Mouse (Mus musculus): ENCODE measurements around the gene Ccdc9.
"Not testable (repeated sequence)": the region's sequence is repeated elsewhere in the genome, so short reads cannot be mapped to it uniquely, and the experiment has no call there.

Gene Ccdc9

DNA sequence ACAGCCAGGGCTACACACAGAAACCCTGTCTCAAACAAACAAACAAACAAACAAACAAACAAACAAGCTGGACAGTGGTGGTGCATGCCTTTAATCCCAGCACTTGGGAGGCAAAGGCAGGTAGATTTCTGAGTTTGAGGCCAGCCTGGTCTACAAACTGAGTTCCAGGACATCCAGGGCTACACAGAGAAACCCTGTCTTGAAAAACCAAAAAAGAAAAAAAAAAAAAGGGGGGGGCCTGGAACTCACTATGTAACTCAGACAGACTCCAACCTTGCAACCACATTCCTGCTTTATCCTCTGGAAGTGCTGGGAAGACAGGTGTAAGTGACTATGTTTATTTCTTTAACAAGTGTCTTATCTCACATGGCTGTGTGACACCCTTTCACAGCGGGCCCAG, 21.5 kb upstream of the Ccdc9 start, which contains the start of gene Bbc3:
Gene Bbc3 (plus strand): TSS at position 301 of the 400 bp plus-strand sequence.
- DNase-seq (ENCODE audit: low spot score), result not testable (repeated sequence)

DNA sequence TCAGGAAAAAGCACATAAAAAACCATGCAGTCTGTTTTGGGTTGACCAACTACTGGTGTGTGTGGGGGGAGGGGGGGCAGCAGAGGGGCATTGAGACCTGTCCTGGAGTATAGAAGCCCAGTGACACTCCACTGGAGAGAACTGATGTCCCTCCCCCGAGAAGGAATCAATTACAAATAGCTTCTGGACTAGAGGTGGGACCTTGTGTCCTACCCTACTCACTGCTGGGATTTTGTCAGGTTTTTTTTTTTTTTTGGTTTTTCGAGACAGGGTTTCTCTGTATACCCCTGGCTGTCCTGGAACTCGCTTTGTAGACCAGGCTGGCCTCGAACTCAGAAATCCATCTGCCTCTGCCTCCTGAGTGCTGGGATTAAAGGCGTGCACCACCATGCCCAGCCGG, 20.5 kb upstream of the Ccdc9 start:
- not testable (repeated sequence) for DNase-seq (ENCODE audit: low spot score)

DNA sequence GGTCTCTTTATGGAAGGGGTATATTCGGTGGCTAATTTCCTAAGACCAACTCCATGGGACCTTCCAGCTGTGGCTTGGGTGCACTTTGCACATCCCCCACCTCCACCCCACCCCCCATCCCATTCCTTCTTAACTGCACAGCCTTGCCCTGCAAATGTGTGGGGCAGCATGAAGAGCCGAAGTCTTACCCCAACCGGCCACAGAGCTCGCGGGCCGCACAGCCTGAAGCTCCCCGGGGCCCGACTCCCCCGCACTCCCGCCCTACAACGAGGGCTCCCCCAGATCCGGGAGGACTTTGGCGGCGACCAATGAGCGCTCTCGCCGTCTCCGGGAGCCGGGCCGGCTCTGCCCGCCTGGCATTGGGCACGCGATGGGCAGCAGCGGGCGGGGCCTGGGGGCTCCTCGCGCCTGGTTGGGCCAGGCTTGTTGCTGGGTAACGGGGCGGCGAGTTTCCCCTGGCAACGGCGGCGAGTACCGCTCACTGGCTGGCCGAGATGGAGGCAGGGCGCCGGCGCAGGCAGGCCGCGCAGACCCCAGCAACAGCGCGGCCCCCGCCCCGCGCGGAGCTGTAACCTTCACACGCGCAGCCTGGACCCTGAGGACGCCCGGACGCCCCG, 12.9 kb upstream of the Ccdc9 start:
- DNase-seq (ENCODE audit: low spot score), result peak; percentile 92

DNA sequence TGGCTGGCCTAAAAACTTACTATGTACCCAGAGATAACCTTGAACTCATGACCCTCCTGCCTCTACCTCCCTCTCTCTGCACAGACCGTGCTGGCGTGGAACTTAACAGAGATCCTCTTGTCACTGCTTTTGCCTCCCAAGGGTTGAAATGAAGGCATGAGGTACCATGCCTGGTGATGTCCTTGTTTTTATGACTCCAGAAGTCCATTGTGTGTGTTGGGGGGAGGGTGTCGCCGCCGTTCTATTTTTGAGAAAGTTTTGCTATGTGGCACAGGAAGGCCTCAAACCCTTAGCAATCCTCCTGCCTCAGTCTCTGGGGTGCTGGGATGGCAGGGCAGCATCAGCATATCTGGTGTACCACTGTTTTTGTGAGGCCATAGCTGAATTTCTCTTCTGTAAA, 12.3 kb upstream of the Ccdc9 start:
- no peak for DNase-seq (ENCODE audit: low spot score)

DNA sequence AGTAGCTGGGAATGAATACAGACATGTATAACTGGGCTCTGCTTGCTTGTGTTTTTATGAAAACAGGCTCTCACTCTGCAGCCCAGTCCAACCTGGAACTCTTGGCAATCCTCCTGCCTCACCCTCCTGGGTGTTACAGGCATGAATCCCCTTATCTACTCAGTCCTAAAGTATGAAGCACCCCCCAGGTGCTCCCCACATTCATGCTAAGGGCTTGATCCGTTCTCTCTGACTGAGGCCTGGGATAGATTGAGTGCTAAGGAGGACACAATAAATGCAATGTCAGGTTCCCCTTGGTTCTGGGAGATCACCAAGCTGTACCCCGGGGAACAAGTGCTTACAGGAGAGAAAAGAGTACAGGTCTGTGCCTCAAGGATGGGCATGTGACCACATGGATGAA, 11.0 kb upstream of the Ccdc9 start:
- DNase-seq (ENCODE audit: low spot score), result no peak

DNA sequence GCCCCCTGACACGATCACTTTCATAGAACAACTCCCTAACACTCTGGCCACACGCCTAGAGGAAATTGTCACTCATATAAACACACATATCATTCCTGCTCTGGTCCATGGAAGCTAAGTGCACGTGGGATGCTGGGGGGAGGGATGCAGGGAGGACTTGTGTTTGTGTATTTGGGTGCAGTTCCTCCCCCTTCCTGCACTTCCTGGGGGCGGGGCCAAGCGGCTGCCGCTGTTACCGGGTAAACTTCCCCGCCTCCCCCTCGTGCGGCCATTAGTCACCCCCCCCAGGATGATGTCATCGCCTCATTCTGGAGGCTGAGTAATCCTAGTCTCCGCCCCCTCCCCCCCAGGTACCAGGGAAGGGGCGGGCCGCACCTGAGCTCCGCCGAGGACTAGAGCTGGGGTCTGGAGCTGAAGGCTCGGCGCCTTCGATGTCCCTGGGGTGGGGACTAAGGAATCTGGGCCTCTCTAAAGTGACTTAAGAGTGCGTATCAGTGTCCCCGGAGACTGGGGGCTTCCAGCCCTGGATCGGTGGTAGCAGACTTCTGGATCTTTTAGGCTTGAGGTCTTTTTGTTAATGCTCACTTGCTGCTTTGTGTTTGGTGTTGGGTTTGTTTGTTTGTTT, 10.3 kb upstream of the Ccdc9 start:
- peak; percentile 72 for DNase-seq (ENCODE audit: low spot score)

DNA sequence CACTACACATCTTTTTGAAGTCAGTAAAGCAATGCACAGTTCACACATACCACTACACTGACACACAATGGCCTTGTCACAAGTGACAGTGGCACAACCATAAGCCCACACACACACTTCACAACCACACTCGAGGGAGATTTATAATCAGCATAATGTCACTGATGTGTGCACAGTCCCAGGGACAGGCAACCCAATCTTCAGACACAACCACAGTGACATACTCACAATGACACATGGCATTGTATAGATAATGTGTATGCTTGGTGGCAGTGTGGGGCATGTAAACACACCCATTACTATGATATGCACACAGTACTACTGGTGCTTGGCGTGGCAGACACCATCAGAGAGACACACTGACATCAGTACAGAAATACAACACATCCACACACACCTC, 9.6 kb upstream of the Ccdc9 start:
- no peak for DNase-seq (ENCODE audit: low spot score)

DNA sequence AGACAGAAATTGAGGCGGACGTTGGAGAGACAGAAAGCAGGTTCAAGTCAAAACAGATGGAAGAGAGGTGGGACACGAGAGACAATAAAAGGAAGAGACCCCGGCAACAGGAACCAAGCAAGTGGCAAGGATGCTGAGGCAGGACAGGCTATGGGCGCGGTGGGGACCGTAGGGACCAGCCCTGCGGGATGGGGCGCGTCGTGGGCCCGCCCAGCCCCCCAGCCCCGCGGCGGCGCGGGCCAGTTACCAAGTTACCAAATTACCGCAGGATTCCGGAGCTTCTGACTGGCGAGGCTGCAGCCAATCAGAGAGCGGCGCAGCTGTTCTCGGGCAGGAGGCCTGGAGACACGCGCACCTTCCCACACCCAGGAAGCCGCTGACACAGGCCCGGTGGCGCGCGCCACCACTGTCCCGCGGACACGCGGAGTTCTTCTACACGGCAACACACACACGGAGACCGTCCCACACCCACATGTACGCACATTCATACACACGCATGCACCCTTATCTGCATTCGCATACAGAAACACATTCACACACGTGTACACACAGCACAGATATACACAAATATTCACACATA, 8.8 kb upstream of the Ccdc9 start:
- DNase-seq (ENCODE audit: low spot score), result peak; percentile 69

DNA sequence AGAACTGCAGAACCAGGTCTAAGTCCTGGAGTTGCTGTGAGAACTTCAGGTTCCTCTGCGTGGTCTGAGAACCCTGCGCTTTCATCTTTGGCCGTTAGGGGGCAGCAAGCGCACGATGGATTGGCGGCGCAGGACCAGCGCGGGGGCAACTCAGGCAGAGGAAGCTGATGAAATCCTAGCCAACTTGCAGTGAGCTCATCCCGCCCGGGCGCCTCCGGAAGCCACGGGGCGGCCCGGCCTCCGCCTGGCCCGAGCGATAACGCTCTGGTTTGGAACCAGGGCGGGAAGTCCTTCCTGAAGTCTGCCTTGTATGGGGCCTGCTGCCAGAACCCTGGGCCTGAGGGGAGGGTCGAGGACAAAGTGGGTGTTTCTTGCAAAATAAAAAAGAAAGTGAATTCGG, 8.2 kb upstream of the Ccdc9 start:
- peak; percentile 91 for DNase-seq (ENCODE audit: low spot score)

DNA sequence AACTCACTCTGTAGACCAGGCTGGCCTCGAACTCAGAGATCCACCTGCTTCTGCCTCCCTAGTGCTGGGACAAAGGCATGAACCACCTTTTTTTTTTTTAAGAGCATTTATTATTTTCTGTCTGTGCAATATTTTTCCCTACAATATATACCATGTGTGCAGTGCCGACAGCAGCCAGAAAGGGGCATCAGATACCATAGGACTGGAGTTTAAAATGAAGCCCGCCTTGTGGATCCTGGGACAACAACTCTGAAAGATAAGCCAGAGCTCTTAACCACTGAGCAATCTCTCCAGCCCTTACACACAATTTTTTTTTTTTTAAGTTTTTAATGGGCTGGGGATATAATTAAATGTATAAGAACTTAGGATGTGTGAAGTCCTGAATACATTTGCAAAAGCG, 7.8 kb upstream of the Ccdc9 start:
- no peak for DNase-seq (ENCODE audit: low spot score)

DNA sequence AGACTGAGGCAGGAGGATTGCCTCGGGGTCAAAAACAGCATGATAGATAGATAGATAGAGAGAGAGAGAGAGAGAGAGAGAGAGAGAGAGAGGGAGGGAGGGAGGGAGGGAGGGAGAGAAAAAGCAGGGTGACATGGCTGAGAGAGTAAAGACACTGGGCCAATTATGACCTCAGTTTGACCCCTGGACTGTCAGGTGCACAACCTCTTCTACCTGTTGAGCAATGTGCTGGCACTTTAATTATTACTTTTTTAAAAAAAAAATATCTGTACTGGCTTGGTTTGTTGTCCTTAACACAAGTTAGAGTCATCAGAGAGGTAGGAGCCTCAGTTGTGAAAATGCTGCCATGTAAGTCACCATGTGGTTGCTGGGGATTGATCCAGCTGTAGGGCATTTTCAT, 1.2 kb upstream of the Ccdc9 start:
- DNase-seq (ENCODE audit: low spot score), result no peak

DNA sequence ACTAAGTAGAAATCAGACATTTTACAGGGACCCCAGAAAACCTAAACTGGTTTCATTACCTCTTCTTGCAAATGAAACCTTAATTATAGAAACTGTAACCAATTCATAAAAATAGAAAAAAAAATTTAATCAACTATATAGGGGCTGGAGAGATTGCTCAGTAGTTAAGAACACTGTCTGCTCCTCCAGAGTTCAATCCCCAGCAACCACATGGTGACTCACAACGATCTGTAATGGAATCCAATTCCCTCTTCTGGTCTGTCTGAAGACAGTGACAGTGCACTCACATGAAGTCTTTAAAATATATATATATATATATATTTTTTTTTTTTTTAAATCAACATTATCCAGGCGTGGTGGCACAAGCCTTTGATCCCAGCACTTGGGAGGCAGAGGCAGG, 421 bp upstream of the Ccdc9 start:
- no peak for DNase-seq (ENCODE audit: low spot score)

DNA sequence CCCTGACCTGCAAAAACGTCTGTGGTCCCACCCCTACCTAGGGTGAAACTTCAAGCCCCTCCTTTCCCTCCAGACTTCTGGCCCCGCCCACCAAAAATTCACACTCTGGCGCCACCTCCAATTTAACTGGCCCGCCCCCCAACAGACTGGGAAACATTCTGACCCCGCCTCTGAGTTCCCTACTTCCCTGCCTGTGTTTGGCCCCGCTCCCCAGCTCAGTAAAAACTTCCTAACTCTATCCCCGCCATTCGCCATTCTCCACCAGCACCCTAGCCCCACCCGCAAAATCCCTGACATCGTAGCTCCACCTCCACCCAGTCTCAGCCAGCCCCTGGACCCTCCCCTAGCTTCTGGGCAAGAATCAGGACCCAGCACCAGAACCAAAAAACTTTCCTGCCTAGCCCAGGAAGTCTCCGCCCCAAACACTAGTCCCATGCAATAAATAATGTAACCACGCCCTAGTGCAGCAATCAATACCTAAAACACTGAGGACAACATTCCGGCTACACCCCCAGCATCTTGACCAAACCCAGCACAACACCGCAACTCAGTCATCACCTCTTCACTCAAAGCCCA, 1.1 kb downstream of the Ccdc9 start:
- DNase-seq (ENCODE audit: low spot score), result peak; percentile 75

DNA sequence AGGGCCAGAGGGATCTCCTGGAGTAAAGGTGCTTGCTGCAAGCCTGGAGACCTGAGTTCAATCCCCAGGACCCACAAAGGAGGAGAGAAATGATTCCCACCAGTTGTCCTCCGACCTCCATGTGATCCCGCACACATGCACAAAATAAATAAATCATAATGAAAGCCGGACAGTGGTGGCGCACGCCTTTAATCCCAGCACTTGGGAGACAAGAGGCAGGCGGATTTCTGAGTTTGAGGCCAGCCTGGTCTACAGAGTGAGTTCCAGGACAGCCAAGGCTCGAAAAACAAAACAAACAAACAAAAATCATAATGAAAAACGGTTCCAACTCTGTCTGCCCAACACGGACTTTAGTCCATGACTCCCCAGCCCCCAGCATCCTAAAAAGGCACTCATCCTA, 1.7 kb downstream of the Ccdc9 start:
- DNase-seq (ENCODE audit: low spot score), result no peak

DNA sequence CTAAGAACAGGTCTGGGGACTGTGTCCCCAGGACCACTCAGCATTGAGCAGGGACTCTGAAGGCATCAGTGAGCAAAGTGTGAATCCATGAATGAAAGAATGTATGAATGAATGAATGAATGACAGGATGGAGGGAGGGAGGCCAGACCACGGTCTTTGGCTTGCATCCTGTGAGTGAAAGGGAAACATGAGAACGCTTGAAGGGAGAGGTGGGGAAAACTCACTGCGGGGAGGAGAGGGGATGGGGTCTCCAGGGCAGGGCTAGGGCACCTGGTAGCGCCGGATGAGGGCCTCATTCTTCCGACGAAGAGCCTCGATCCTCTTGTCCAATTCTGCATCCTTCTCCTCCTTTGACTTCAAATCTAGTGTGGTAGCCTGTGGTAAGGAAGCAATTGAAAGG, 2.6 kb downstream of the Ccdc9 start:
- no peak for DNase-seq (ENCODE audit: low spot score)

DNA sequence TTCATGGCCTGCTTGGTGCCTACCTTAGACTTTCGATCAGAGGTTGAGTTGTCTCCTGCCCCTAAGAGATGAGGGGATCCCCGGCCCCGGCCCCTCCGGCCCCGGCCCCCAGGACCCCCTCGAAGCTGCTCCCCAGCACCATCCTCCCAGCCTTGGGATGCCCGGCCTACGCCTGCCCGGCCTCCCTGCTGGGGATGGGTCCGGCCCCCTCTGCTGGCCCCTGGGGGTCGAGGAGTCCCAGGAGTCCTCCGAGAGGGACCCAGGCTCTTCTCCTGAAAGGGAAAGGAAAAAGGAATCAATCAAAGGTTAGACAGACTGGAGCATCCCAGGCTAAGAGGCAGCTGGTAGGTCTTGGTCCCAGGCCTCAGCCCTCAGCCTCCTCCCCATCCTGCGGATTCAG, 4.3 kb downstream of the Ccdc9 start:
- no peak for DNase-seq (ENCODE audit: low spot score)

DNA sequence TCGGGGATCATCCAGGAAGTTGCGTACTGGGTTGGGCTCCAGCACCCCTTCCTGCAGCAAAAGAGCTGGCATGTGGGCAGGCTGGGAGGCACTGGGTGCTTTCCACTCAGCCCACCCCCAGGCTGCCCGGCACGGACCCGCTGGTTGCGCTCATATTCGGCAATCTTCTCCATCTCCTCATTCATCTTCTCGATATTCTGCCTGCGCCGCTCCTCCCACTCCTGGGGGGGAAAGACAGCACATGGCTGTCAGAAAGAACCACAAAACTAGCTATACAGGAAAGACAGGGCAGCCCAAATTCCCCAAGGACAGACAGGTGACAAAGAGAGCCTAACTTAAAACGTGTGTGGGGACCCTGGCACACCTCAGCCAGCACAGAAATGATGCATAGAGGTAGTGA, 5.9 kb downstream of the Ccdc9 start:
- no peak for DNase-seq (ENCODE audit: low spot score)

DNA sequence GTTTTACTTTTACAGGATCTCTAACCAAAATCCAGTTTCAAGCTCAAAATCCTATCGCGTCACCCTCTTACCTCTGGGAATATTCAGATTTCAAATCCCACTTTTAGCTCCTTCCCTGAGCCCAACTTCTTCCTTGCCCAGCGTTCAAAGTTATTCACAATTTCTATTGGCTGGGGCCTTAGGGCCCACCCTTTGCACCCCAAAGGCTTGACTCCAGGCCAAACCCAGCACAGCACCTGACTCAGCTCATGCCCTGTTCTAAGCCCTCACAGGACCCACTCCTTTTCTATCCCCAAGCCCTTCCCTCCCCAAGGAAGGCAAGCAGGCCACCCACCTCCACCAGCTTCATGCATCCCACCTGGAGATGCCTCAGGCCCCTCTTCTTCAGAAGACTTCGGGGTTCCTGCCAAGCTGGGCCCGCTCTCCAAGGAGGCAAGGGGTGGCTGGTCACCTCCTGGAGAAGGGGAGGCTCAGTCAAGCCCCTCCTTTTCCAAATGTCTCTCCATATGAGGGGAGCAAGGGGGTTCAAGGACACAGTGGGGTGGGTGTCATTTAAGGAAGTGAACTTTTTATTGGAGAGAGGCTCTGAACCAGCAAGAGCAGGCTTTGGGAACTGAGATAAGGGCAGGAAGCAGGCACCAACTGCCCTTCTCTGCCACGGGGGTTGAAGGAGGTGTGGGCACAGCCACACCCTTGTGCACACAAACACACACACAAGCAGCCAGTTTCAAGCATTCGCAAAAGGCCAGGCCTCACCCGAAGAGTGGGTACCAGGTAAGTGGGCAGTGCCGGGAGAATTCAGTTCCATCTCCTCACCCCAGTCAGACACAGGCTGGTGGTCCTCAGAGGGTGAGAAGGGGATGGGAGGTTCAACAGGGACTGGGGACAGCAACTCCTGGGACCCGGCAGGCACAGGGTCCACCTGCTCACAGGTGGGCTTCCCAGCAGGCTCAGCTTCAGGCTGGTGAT, 11.4 kb downstream of the Ccdc9 start:
- no peak for DNase-seq (ENCODE audit: low spot score)

DNA sequence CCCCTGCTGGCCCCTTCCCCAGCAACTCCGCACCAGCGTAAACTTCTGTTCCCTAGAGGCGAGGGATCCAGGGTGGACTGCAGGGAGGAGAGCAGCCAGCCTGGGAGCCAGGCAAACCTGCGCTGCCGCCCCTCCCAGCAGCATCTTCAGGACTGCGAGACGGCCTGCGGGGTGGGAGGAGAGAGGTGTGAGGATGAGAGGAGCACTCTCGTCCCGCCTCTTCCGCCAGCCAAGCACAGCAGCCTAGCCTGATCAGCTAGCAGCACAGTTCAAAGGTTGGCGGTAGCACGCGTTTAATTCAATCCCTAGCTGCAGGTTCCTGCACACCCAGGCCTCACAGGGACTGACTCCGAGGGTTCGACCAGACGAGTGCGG, 12.8 kb downstream of the Ccdc9 start:
- peak; percentile 74 for DNase-seq (ENCODE audit: low spot score)

DNA sequence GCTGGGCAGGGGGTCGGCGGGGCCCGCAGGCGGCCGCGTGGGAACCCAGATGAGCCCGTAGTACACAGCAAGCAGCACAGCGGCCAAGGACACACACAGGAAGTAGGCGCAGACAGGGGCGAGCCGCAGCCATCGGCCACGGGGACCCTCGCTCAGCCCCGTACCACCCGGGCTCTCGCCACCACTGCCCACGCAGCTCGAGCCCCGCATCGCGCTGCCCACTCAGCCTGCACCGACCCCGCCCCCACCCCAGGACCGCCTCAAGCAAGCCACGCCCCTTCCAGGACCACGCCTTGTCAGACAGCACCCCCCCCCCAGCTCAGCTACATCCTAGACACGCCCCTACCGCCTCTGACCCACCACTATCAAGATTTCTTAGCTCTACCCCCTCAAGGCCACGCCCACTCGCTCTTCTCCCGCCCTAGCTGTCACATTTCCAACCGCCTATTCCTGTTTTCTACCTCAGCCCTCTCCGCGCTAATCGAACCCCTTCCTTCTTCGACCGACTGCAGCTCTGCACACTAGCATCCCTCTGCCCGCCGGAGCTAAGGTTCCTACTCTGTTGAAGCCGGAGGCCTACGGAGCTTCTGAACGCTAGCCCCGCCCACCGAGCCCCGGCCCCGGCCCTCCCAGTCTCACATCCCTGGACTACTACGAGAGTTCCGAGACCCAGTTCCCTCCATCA, 13.4 kb downstream of the Ccdc9 start, which contains the start of gene Inafm1:
Gene Inafm1 (minus strand): TSS at position 537 of the 685 bp plus-strand sequence.
- peak; percentile 83 for DNase-seq (ENCODE audit: low spot score)

DNA sequence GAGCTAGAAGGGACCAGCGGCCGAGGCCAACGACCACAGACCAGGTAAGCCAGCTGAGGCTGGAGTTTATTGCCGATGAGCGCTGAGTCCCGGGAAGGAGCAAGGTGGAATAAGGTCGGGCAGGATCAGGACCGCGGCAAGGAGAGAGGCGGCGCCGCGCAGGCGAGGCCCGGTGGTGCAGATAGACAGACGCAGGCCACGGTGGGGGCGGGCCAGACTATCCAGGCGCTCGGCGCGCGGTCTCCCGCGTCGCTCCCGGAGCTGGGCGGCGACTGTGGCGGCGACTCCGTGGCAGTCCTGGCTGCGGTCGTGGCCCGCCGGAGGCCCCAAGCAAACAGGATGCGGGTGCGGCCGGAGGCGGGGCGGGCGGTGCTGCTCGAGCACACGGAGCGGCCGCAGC, 13.9 kb downstream of the Ccdc9 start:
- peak; percentile 76 for DNase-seq (ENCODE audit: low spot score)

DNA sequence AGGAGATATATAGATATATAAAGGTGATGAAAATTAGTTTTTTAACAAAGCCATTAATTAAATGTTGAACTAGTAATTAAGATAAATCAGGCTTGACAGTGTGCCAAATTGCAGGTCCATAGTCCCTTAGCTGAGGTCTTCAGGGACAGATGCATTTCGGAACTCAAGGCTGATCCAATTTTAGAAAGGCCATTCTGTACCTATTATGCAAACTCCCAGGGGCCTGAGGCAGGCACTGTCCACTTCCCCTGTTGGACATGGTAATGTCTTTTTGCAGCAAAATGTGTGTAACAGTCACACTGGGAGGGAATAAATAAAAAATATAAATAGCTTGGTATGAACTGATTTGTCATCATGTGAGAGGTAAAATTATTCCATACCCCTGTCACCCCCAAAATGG, 15.5 kb downstream of the Ccdc9 start:
- no peak for DNase-seq (ENCODE audit: low spot score)
